In the genomic region with DNA sequence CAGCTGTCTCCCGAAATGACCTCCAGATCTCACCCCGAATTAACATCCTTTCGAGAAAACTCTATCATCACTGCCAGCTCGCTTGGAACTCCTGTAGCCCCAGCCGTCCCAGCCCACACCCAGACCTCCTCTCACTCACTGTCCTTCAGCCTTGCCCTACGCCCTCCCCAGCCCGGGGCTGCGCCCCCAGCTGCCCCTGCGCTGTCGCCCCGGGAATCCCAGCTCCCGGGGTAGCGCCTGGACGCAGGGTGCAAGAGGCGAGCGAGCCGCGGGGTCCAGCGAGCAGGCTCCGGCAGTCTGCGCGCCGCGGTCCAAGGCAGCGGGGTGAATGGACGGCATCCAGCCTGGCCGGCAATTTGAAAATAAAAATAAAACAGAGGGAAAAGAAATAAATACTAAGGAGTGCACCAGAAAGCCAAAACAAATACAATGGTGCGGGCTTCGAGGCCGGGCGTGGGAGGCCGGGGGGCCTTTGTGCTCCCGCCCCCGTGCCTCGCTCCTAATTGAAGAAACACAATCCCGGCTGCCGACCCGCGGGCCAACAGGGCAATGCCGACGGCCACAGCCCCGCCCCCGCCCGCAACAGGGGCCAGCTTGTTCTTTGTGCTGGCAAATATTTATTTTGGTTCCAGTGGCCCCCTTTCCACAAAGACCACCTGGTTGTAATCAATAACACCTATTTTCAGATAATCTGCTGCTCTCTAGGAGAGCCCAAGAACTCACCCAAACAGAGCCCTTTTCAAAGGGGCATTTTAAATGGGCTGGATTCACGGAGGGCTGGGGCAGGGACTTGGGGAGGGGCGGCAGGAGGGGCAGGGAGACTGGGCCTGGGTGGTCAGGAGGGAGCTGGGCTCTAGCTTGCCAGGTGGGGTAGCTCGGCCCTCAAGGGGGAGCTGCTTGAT, we compare ENCODE assay signal across 9 mouse cellular contexts. TPM values are rescaled to one million over a fixed set of nuclear protein-coding genes. Genes with fewer than 3 reads are reported as not detected.
DNase-seq lines count a peak whose midpoint lies in the region; ATAC-seq lines count a peak whose summit lies in the region.
"Had no signal": no experiment of that assay in that cellular context is flagged by ENCODE, and none has a peak within 500 bp of the region (broad histone marks: within the 10 kb centered on the region; RNA-seq: fewer than 3 reads in every experiment).

No protein-coding gene starts in this region.

- intact Hi-C loops in gastrocnemius, postnatal 36 days (cut with DNase I): loop anchor here (5.0 to 10.0 kb wide), 4 partner anchors 178 to 835 kb away; no protein-coding TSS in a partner anchor

- WGBS in heart, embryonic 12.5 days: 3% methylated on average over 47 of the region's 47 CpGs
- WGBS in midbrain, embryonic 15.5 days: under 1% methylated on average over 47 of the region's 47 CpGs

- no peaks in the 10 kb centered on the region for H3K36me3 ChIP-seq in heart, embryonic 12.5 days
- H3K36me3 ChIP-seq in midbrain, embryonic 15.5 days (replicated peaks): no peaks in the 10 kb centered on the region

- H3K9ac ChIP-seq in heart, embryonic 12.5 days: peak overlapping the region; percentile 83
- H3K9ac ChIP-seq in midbrain, embryonic 15.5 days: peak overlapping the region; percentile 56

- peak; percentile 47 for DNase-seq in gastrocnemius, postnatal 10 days
- no peak for DNase-seq in gastrocnemius, postnatal 36 days
- peak; percentile 63 to 68 for DNase-seq in kidney, postnatal 25 days
- DNase-seq in natural killer cell, adult 2 months (ENCODE audit: low spot score in 2 of 2): no peak
- DNase-seq in spleen, postnatal 14 days (ENCODE audit: low spot score in 2 of 2): no peak

- H3K4me3 ChIP-seq in heart, embryonic 12.5 days: peak overlapping the region; percentile 62
- peak overlapping the region; percentile 45 for H3K4me3 ChIP-seq in midbrain, embryonic 15.5 days

- H3K4me2 ChIP-seq in heart, embryonic 12.5 days: peak overlapping the region; percentile 98
- H3K4me2 ChIP-seq in midbrain, embryonic 15.5 days: peak overlapping the region; percentile 95

- no peak overlapping the region for H3K27ac ChIP-seq in heart, embryonic 12.5 days (ENCODE audit: poor library complexity, severe bottlenecking)
- H3K27ac ChIP-seq in midbrain, embryonic 15.5 days: no peak overlapping the region

- ATAC-seq in common myeloid progenitor, adult 5-6 weeks (replicated peaks; ENCODE audit: low read depth, poor library complexity, severe bottlenecking): peak; percentile 37; the same call in 1 of the 2 replicates
- peak; percentile 46; the same call in 1 of the 2 replicates for ATAC-seq in heart, embryonic 12.5 days (ENCODE audit: insufficient number of reproducible peaks, low FRiP score)
- ATAC-seq in midbrain, embryonic 15.5 days (replicated peaks): peak; percentile 64; the same call in 1 of the 2 replicates

- H3K27me3 ChIP-seq in heart, embryonic 12.5 days (replicated peaks): peaks cover 11% of the 10 kb centered on the region; the same call in 1 of the 2 replicates
- H3K27me3 ChIP-seq in midbrain, embryonic 15.5 days (replicated peaks): peaks cover 29% of the 10 kb centered on the region

- no peaks in the 10 kb centered on the region for H3K9me3 ChIP-seq in heart, embryonic 12.5 days (replicated peaks)
- H3K9me3 ChIP-seq in midbrain, embryonic 15.5 days: no peaks in the 10 kb centered on the region

- H3K4me1 ChIP-seq in heart, embryonic 12.5 days (replicated peaks): peaks cover 20% of the 10 kb centered on the region; the same call in 1 of the 2 replicates
- peaks cover 12% of the 10 kb centered on the region for H3K4me1 ChIP-seq in midbrain, embryonic 15.5 days

RNA-seq across cellular contexts. Expression of gene Kcnj1, which starts 37.0 kb away (rescaled TPM):
- total RNA-seq in gastrocnemius, postnatal 10 days (2021): not detected
- not detected for total RNA-seq in gastrocnemius, postnatal 36 days (2021)
- total RNA-seq in common myeloid progenitor, adult 5-6 weeks (2017): 0.82 TPM in 1 of 2 replicates, not detected in the other
- not detected in 2 replicates for polyA plus RNA-seq in heart, embryonic 12.5 days (2016; fragmentation: Nextera tagmentation; extraction: Ambion mirVana)
- polyA plus RNA-seq in midbrain, embryonic 15.5 days (2015; fragmentation: Nextera tagmentation; extraction: Ambion mirVana): not detected in 2 replicates
- polyA plus RNA-seq: gonadal fat pad, adult 2 months had no signal

Comparison
In these comparisons a context has a peak if more than half of its experiments do, and no peak if none do; other contexts are left out.
1. DNase-seq: peak in gastrocnemius, postnatal 10 days (single experiment) and kidney, postnatal 25 days (2 of 2); none in gastrocnemius, postnatal 36 days (0 of 2), natural killer cell, adult 2 months (0 of 2) and spleen, postnatal 14 days (0 of 2).
2. Peak in every context shown above with its lines, with median percentiles within 50 percentile points of each other: ATAC-seq.